Mouse (Mus musculus) heart, adult 9 months (tissue): ENCODE measurements around the gene Ifitm5.

Source experiments
- DNase-seq, 2 experiments: peaks; one replicate each; pipeline ENCODE4 v3.0.0; 2022; ENCODE audit warnings: low spot score in 2 of 2

The Ifitm5 gene

GRCm38 (mm10) chr7:140941222-140942051 lies 8.7 kb downstream of the Ifitm5 start, which contains the start of gene Pgghg:
Gene Pgghg, plus strand, starts transcription at chr7:140941391.
- DNase-seq = peak; percentile 91 to 94

- DNase-seq = peak in 1 of 2 experiments; percentile 36
Observed at GRCm38 (mm10) chr7:140939669-140940171, 10.4 kb downstream of the Ifitm5 start.

- no peak for DNase-seq
Observed at GRCm38 (mm10) chr7:140938896-140939295, 11.2 kb downstream of the Ifitm5 start.

GRCm38 (mm10) chr7:140938436-140938835 lies 11.7 kb downstream of the Ifitm5 start:
- DNase-seq = no peak

GRCm38 (mm10) chr7:140927181-140927580 lies 22.9 kb downstream of the Ifitm5 start:
- DNase-seq = no peak

- no peak for DNase-seq
Observed at GRCm38 (mm10) chr7:140923070-140923775, 26.9 kb downstream of the Ifitm5 start.

- peak in 1 of 2 experiments; percentile 35 for DNase-seq
Observed at GRCm38 (mm10) chr7:140922398-140923069, 27.6 kb downstream of the Ifitm5 start.

- no peak for DNase-seq
Observed at GRCm38 (mm10) chr7:140921225-140921975, 28.7 kb downstream of the Ifitm5 start.

GRCm38 (mm10) chr7:140920418-140921029 lies 29.6 kb downstream of the Ifitm5 start, which contains the start of gene Nlrp6:
Gene Nlrp6, plus strand, starts transcription at chr7:140920902.
- DNase-seq = no peak

GRCm38 (mm10) chr7:140919911-140920310 lies 30.2 kb downstream of the Ifitm5 start:
- no peak for DNase-seq

GRCm38 (mm10) chr7:140914031-140914690 lies 35.9 kb downstream of the Ifitm5 start:
- no peak for DNase-seq

- no peak for DNase-seq
Observed at GRCm38 (mm10) chr7:140912846-140913482, 37.1 kb downstream of the Ifitm5 start.

- no peak for DNase-seq
Observed at GRCm38 (mm10) chr7:140912293-140912692, 37.8 kb downstream of the Ifitm5 start.

- DNase-seq = peak; percentile 60 to 78
Observed at GRCm38 (mm10) chr7:140908634-140909107, 41.4 kb downstream of the Ifitm5 start.

GRCm38 (mm10) chr7:140908181-140908580 lies 41.9 kb downstream of the Ifitm5 start:
- no peak for DNase-seq

- DNase-seq = no peak
Observed at GRCm38 (mm10) chr7:140907697-140908096, 42.4 kb downstream of the Ifitm5 start.

- DNase-seq = no peak
Observed at GRCm38 (mm10) chr7:140907131-140907530, 43.0 kb downstream of the Ifitm5 start.

- DNase-seq = no peak
Observed at GRCm38 (mm10) chr7:140905642-140906081, 44.4 kb downstream of the Ifitm5 start.

- DNase-seq = peak; percentile 48 to 66
Observed at GRCm38 (mm10) chr7:140903212-140903611, 46.9 kb downstream of the Ifitm5 start.
